Mouse (Mus musculus) kidney, postnatal 10 days (tissue): ENCODE measurements at regions not wholly inside any gene's neighbourhood (a gene's known extent, or its start where the extent isn't known, plus 50 kb on each side); places are given as distances from the start of the nearest gene placed in this dataset.

Experiments used
- DNase-seq: peaks from one replicate; pipeline ENCODE4 v3.0.0; 2021; ENCODE audit warnings: mixed read lengths

- no peak for DNase-seq
Measured at GRCm38 (mm10) chr1:92776353-92776752, 55.1 kb upstream of the Gpc1 start.

- no peak for DNase-seq
Measured at GRCm38 (mm10) chr1:92775908-92776307, 55.5 kb upstream of the Gpc1 start.

- DNase-seq = peak; percentile 10
Measured at GRCm38 (mm10) chr1:92774743-92775692, 56.4 kb upstream of the Gpc1 start.

GRCm38 (mm10) chr1:92774006-92774405, 57.4 kb upstream of the Gpc1 start:
- DNase-seq = no peak

- DNase-seq = no peak
Measured at GRCm38 (mm10) chr1:92772784-92773113, 58.7 kb upstream of the Gpc1 start.

GRCm38 (mm10) chr1:92772101-92772783, 59.2 kb upstream of the Gpc1 start:
- DNase-seq = no peak

- DNase-seq = peak; percentile 11
Measured at GRCm38 (mm10) chr1:92769696-92770095, 61.7 kb upstream of the Gpc1 start.

GRCm38 (mm10) chr1:92769156-92769555, 62.3 kb upstream of the Gpc1 start:
- DNase-seq = no peak

GRCm38 (mm10) chr1:92766496-92766895, 64.9 kb upstream of the Gpc1 start:
- DNase-seq = no peak

GRCm38 (mm10) chr1:92754793-92755488, 76.5 kb upstream of the Gpc1 start:
- no peak for DNase-seq

- DNase-seq = peak; percentile 11
Measured at GRCm38 (mm10) chr1:92751700-92752136, 79.7 kb upstream of the Gpc1 start.

GRCm38 (mm10) chr1:92749475-92749874, 82.0 kb upstream of the Gpc1 start:
- no peak for DNase-seq

- no peak for DNase-seq
Measured at GRCm38 (mm10) chr1:92745284-92745683, 86.2 kb upstream of the Gpc1 start.

GRCm38 (mm10) chr1:92744528-92745241, 86.8 kb upstream of the Gpc1 start:
- DNase-seq = peak; percentile 54

- no peak for DNase-seq
Measured at GRCm38 (mm10) chr1:92742881-92743621, 88.4 kb upstream of the Gpc1 start.

- DNase-seq = no peak
Measured at GRCm38 (mm10) chr1:92742300-92742699, 89.1 kb upstream of the Gpc1 start.

GRCm38 (mm10) chr1:92741047-92741446, 90.4 kb upstream of the Gpc1 start:
- DNase-seq = no peak

GRCm38 (mm10) chr1:92737600-92738197, 89.1 kb upstream of the Otos start:
- DNase-seq = no peak

GRCm38 (mm10) chr1:92736411-92736810, 87.8 kb upstream of the Otos start:
- no peak for DNase-seq

GRCm38 (mm10) chr1:92733732-92734131, 85.1 kb upstream of the Otos start:
- DNase-seq = no peak
